Mouse (Mus musculus): ENCODE measurements around the gene Gm5089.

DNA sequence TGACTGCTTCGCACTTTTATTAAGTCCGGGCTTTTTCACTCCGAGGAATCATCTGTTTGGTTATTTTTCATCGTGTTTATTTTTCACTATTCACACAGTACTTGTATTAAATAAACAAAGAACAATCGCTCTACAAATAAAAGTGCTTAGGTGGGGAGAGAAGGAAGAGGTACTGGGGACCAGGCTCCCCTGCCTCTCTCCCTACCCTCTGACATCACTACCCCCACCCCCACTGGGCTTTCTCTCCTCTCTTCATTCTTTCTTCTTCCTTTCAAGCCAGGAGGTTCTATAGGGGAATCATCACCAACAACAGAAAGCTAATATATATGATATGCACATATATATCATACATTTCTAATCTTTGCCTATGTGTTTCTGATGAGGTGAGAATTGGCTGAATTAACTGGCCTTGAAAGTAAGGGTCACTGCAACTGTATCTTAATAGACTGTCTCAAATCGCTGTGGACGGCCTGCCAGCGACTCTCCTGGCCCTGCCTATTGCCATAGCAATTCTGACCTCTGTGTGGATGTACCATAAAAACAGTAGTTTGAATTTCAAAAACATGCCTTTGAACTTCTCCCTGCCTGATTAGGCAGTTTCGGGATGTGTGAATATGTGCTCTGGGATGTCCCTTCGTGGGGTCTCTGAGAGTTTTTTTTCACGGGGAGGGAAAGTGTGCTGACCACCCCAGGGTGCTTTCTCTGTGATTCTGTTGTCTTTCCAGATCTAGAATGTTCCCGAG lies 3.3 kb upstream of the Gm5089 start:
- TF ChIP-seq CTCF (IDR thresholded peaks at IDR 0.05; ENCODE audit: low read depth) (no peak), EP300 (IDR thresholded peaks at IDR 0.05; ENCODE audit: low read depth) (no peak)
